Mouse (Mus musculus) monocyte, adult 59 days (primary cell): Measurements from ENCODE around the gene Ckmt1. TPM values are rescaled to one million over a fixed set of nuclear protein-coding genes. Genes with fewer than 3 reads are reported as not detected.

ENCODE experiments used
- total RNA-seq, 2 experiments: library from RNA; stranded (reverse); gene quantifications; one replicate each; pipeline ENCODE4 v1.2.4; 2023

Ckmt1 gene
- not detected for total RNA-seq

GRCm38 (mm10) chr2:121357494-121357893 lies at the start of gene Ckmt1:
Gene Ckmt1 (plus strand): TSS chr2:121357714.

DNA sequence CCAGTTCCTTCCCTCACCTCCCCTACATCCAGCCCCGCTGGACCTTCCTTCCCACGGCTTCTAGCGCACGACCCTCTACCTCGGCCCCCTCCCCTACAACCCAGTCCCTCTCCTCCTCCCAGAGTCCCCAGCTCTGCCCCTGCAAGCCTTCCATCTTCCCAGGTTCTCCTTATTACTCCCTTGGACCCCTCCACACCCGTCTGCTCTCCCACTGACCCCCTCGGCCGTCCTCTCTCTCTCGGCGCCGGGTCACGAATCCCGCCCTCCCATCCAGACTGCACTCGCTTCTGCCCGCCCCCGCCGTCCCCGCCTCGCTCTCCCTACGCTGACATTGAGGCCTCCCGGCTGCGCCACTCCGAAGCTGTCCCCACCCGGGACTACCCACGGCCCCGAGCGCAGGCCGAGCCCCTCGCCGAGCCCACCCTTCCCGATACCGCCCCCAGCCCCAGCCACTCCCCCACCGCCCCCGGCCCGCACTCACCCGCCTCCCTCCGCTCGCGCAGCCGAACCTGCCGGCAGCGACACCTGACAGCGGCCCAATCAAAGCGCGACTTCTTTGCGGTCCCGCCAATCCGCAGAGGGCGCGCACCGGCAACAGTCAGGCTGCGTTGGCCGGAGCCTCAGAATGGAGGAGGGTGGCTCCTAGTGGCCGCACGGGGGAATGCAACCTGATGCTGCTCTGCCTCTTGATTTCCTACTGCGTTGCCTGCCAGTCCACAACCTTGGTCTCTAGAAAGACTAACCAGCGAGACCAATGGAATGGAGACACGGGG lies 2.5 kb upstream of the Ckmt1 start, which contains the start of gene Ppip5k1:
Gene Ppip5k1, minus strand, starts transcription at position 577 of the 773 bp plus-strand sequence.

DNA sequence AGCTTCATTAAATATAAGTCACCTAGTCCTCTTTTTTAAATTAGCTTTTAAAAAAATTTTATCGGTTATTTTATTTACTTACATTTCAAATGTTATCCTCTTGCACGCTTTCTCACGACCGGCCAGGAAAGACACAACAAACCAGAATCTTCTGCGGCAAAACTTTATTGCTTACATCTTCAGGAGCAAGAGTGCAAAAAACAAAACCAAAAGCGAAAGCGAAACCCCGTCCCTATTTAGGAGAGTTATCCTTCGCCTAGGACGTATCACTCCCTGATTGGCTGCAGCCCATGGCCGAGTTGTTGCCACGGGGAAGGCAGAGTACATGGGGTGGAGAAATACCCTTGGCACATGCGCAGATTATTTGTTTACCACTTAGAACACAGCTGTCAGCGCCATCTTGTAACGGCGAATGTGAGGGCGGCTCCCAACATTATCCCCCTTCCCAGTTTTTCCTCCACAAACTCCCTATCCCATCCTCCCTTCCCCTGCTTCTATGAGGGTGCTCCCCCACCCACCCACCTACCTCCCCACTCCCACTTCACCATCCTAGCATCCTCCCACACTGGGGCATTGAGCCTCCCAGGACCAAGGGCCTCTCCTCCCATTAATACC lies 29.6 kb downstream of the Ckmt1 start, which contains the start of gene Strc:
Gene Strc, minus strand, starts transcription at position 208 of the 615 bp plus-strand sequence.

Other genes with a start within 250 kb of the Ckmt1 start
- gene Tgm7, start 247.9 kb upstream of the Ckmt1 start, total RNA-seq, result not detected
- 1 to 10 TPM; 6.4 to 8.8 TPM for gene Adal, start 217.3 kb upstream of the Ckmt1 start, total RNA-seq
- 1 to 10 TPM; 5.0 to 5.8 TPM for gene Lcmt2, start 217.1 kb upstream of the Ckmt1 start, total RNA-seq
- gene Tubgcp4, start 187.1 kb upstream of the Ckmt1 start, total RNA-seq, result 10 to 100 TPM; 53.2 to 54.1 TPM
- gene Zscan29, start 186.6 kb upstream of the Ckmt1 start, total RNA-seq, result 10 to 100 TPM; 21.2 to 25.5 TPM
- 10 to 100 TPM; 28.9 to 29.0 TPM for gene Trp53bp1, start 86.3 kb upstream of the Ckmt1 start, total RNA-seq
- gene Map1a, start 68.1 kb upstream of the Ckmt1 start, total RNA-seq, result 1 to 10 TPM in 1 of 2 experiments, under 1 TPM in 1; 0.18 to 1.5 TPM
- 10 to 100 TPM; 13.9 to 14.4 TPM for gene Ppip5k1, start 2.3 kb upstream of the Ckmt1 start, total RNA-seq
- gene Strc, start 29.5 kb downstream of the Ckmt1 start, total RNA-seq, result not detected
- gene Pdia3, start 56.1 kb downstream of the Ckmt1 start, total RNA-seq, result 100 to 1,000 TPM; 262 to 273 TPM
- 1 to 10 TPM; 1.8 to 2.4 TPM for gene Catsper2, start 56.1 kb downstream of the Ckmt1 start, total RNA-seq
- gene Ell3, start 86.6 kb downstream of the Ckmt1 start, total RNA-seq, result under 1 TPM in 1 of 2 experiments, not detected in 1; 0.94 TPM
- gene Serf2, start 91.5 kb downstream of the Ckmt1 start, total RNA-seq, result 100 to 1,000 TPM; 409 to 493 TPM
- gene Hypk, start 95.6 kb downstream of the Ckmt1 start, total RNA-seq, result 10 to 100 TPM; 27.3 to 57.8 TPM
- gene Serinc4, start 99.1 kb downstream of the Ckmt1 start, total RNA-seq, result not detected
- 10 to 100 TPM; 31.8 to 35.6 TPM for gene Mfap1b, start 116.4 kb downstream of the Ckmt1 start, total RNA-seq
- gene Mfap1a, start 149.0 kb downstream of the Ckmt1 start, total RNA-seq, result 10 to 100 TPM; 28.5 to 35.8 TPM
- 1 to 10 TPM; 5.1 to 5.9 TPM for gene Wdr76, start 149.0 kb downstream of the Ckmt1 start, total RNA-seq